Mouse (Mus musculus) right cerebral cortex, adult 18-20 months (tissue): Measurements from ENCODE around the gene Tmem26.

ENCODE experiments used
- DNase-seq: peaks from one replicate; pipeline ENCODE4 v3.0.0; 2022; ENCODE audit warnings: mixed read lengths

The Tmem26 gene

DNA sequence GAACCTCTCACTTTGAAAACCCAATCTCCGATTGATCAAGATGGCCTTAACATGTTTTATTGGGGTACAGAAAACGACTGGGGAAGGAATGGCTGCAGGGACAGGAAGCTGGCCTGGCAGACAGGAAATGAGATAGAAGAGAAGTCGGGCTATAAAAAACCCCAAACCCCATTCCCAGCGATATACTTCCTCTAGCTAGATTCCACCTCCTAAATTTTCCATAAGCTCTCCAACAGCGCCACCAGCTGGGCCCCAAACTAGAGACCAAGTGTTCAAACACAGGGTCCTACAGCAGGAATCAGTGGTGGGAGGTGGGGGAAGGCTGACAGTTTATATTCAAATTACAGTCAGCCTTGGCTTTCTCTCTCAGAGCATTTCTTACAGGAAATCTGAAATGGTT, 35.8 kb downstream of the Tmem26 start:
- peak; percentile 2 for DNase-seq

DNA sequence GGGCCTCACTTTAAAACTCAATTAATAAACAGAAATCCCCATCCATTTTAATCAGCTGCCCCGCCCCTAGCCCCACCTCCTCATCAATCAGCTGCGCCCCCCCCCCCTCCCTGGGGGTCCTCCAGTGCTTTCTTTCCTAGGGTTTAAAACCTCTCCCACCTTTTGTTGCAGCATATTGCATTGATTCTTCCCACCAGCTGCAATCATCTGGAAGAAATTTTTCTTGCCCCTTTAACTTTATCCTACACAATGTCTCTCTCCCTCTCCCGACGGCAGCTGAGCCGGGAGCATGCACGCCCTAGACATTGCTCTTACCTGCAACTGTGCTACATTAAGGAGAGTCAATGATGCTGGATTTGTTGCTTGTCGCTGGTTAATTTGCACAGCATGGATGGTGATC, 36.3 kb downstream of the Tmem26 start:
- DNase-seq = no peak

DNA sequence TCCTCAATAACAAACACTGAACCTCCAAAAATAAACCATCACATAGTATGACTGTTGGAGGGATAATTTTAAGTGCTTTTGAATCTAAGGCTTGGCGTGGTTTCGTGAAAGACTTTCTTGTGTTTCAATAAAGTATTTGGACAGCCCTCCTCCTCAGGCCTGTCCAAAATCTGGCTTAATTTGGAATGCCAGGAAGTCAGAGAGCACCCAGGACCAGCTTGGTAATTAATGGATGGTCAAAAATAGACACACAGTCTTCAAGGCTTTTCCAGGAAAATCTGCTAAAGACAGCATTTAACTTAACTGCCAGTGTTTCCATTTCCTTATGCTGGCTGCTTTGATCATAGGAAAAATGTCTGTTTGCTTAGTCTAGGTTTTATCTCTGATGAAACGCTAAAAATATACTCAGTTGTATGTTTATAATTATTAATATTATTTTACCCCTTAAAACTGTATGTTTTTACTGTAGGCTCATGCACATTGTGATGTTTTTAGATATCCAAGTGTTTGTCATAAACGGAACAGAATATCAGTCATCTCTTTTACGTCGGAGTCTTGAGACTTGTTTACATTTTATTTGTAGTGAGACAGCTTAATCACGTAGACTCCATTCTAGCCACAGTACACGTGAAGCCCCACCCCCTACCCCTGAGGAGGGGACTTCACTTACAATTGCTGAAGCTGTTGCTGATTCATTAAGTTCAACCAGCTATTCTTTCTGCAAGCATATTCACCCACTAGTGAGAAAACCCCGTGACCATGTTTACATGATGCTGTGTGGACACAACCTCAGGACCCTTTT, 57.8 kb downstream of the Tmem26 start:
- DNase-seq = no peak

DNA sequence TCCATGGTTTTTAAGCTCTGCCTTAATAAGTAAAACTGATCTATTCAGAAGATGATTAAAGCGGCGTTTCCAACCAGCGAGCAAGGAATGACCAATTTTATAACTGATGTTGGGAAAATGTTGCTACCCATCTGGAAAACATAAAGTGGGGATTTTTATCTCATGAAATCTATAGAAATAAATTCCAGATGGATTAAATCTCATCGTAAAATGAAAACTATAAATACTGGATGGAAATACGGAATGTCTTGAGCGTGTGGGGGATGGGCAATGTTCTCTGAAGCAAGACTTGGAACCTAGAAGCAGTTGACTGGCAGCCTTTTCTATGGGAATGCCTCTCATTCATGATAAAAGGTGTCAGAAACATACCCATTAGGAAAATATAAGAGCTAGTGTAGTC, 59.3 kb downstream of the Tmem26 start:
- no peak for DNase-seq

DNA sequence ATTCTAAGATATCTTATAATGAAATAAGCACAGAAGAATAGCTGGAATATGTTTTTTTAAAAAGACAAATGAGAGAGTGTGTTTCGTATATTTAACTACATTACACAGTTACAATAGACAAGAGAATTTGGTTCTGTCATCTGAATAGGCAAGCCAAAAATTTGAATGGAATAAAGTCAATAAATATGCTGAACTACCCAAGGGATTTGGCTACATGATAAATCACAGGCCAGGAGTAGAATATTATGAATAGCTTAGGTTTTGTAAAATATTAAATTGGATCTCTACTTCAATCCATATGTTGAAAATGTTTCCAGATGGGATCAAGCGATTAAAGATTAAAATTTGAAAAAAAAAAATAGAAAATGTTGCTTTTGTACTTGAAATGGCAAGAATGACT, 60.4 kb downstream of the Tmem26 start:
- no peak for DNase-seq

DNA sequence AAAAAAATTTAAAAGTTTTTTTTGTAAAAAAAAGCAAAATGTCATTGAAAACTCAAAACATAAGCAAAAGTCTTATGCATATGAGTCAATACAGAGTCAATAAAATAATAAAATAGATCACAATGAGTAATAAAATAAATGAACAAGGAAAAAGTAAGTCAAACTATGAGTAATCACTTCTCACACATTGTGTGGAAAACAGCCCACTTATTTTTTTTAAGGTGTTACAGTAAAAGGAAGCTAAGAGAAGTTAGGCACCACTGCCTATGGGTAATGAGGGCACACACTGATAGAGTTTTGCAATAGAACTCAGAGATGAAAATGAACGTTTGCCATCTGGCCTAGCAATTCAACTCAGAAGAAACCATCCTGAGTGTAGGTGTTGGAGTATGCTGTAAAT, 61.0 kb downstream of the Tmem26 start:
- no peak for DNase-seq

DNA sequence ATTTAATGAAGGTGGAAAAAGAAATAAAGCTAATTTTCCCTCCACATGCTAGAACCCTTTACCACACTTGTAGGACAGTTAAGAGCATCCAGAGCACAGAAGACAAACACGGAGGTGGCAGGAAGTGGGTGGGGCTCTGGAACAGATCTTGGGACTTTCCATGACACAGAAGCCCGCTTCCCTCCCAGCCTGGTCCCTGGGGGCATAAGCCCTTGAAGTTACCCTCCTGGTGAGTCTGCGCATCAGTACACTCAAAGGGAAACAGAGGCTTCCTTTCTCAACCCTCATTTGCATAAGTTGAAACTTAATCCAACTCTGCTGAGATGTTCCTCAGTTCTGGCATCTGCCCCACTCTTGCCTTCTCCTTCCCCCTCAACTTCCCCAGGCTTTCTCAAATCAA, 72.0 kb downstream of the Tmem26 start:
- DNase-seq = peak; percentile 1

DNA sequence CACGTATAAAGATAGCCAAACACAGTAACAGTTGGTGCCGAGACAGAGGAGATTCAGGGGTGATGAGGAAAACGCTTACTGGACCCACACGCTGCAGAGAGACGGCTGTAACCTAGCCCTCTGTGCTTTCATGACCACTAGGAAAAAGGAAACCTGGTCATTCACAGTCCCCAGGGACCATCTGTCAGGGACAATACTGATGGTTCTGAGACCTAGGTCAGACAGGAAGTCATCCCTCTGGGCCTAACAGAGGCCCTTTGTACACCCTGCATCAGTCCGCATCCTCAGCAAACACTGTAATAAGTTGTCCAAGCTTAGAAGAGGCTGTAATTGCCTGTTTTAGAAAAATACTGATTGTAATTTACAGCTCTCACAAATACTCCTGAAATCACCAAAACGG, 76.4 kb downstream of the Tmem26 start:
- no peak for DNase-seq

DNA sequence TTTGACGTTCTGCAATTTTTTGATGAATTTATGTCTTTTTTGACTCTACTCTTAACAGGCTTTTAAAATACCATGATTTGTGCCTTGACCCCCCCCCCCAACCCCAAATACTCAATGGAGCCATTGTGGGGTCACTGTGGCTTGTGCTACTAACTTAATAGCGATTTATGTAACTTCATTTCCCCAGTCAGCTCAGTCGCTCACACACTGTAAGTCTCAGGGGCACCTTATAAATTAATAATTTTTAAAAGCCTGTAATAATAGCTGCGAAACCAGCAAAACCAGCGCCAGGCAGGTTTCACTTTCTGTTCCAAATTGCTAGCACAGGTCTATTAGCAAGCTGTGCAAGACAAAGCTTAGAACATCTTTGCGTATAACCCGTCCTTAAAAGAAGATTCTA, 76.9 kb downstream of the Tmem26 start:
- no peak for DNase-seq

DNA sequence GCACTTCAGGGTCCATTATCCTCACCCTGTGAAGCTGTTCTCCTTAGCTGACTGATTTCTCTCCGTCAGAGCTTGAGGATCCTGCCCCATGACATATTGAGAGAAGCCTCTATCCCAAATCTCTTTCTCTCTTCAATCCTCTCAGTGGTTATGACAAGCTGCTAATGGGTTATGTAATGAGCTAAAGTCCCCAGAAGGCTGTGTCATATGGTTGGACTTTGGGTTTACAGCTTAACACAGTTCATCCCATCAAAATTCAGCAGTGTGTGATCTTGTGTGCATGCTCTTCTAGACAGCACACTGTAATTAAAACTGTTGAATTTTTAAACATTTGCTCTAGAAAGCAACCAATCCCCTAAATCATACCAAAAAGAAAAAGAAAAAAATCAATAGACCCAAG, 82.9 kb downstream of the Tmem26 start:
- DNase-seq = no peak

DNA sequence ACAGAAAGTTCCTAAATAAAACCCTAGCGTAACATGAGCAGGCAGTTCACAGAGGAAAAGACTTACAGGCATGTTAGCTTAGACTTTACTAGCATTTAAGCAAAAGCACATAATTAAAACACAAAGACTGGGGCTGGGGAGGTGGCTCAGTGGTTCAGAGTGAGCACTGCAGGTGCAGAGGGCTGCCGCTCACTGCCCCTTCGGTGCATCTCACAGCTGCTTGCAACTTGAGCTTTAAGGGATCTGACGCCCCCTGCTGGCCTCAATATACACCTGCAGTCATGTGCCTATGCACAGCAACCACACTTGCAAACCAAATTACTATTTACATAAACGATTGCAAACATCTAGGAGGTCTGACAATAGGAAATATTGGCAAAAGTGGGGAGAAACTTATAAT, 87.5 kb downstream of the Tmem26 start:
- DNase-seq = no peak

DNA sequence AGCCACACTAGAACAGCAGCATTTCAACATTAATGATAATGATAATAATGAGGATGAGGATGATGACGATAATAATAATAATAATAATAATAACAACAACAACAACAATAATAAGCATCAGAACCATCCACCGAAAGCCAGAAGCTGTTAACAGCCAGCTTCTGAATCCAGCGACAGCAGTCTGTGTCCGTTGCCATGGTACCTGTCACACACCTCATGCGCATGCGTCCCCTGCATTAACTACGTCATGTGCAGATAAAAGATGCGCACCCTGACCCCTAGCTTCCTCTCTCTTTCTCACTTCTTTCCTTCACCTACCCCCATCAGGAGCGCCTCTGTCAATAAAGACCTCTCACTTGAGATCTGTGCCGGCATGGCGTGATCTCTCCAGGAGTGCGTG, 89.3 kb downstream of the Tmem26 start:
- DNase-seq = no peak

DNA sequence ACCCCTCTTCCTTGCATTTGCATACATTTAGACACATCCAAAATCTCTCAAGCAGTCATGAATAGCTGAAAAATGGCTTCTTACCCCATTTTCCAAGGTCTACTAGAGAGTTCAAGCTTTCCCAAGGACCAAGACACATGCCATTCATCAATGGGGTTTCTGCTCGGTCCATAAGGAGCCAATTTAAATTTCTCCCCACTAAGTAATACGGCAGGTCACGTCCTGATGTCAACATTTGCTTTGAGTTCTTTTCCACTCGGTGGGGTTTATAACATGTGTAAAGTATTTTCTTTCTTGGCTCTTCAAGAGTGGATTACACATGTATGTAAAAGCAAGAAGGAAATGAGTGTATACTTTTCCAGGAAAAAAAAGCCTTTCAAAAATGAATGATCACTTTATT, 93.8 kb downstream of the Tmem26 start:
- DNase-seq = no peak

DNA sequence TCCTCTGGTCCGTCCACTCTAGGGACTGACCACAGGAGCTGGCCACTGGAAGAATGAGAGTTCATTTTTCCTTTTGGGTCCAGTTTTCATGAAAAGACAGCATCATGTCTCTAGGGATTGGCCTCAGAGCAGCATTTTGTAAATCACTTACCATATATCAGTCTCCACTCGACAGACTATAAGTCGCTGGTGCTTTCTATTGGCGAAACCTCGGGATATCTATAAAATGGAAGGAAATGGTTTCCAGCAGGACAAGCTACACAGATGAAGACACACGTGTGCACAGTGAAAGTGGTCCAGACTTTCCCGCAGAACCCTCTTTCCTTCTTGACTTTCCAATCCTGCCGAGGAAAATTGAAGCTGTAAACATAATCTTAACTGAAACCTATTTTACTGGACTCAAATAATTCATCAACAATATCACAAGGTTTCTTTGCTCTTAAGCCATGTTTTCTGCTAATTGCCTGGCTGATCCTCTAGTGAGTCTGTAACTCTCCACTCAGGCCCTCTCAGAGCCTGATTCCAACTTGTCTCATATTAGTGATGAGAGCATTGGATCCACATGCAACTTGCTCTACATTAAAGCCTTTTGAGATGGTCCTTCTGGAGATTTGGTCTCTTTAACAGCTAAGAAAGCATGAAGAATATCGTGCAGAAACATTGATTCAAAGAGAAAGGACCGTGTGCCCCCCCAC, 94.8 kb downstream of the Tmem26 start:
- no peak for DNase-seq

DNA sequence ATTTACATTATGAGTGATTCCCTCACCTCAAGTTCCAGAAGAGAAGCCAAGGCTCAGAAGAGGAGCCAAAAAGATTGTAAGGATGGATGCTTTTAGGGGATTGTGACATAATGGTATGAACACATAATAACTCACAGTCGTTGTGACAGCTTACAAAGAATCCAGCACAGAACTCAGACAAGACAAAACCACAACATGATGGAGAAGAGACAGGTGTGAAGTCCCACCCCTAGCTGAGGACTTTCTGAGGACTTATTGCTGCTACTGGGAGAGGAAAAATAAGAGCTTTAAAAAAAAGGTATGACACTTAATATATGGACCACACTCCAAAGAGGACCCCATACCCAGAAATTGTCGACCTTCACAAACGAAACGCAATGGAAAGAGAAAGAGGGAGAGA, 101.1 kb downstream of the Tmem26 start:
- DNase-seq = no peak
